Mouse (Mus musculus) kidney, embryonic 15.5 days (tissue): Measurements from ENCODE around the gene Gm14525. TPM values are rescaled to one million over a fixed set of nuclear protein-coding genes. Genes with fewer than 3 reads are reported as not detected.
"Not testable (repeated sequence)": the region's sequence is repeated elsewhere in the genome, so short reads cannot be mapped to it uniquely, and the experiment has no call there.

Experiments used
- ATAC-seq: fragments of 200-750 bp; cut with Nextera tagmentation; replicated peaks from 2 replicates; pipeline ENCODE4 v1.8.0; 2017; ENCODE audit warnings: moderate TSS enrichment; ENCODE audit not compliant: low FRiP score
- H3K27ac ChIP-seq: fragments of 300-500 bp; sonication (generic); 2 replicates; pipeline ENCODE4 v1.5.1; 2015; ENCODE audit warnings: mild to moderate bottlenecking, inconsistent platforms
- H3K27me3 ChIP-seq: fragments of 300-500 bp; sonication (generic); 2 replicates; pipeline ENCODE4 v1.6.1; 2015; ENCODE audit warnings: inconsistent platforms
- H3K36me3 ChIP-seq: fragments of 300-500 bp; sonication (generic); 2 replicates; pipeline ENCODE4 v1.6.1; 2015; ENCODE audit warnings: inconsistent platforms
- H3K4me1 ChIP-seq: fragments of 300-500 bp; sonication (generic); 2 replicates; pipeline ENCODE4 v1.6.1; 2015; ENCODE audit warnings: inconsistent platforms
- H3K4me2 ChIP-seq: fragments of 300-500 bp; sonication (generic); 2 replicates; pipeline ENCODE4 v1.6.1; 2015; ENCODE audit warnings: moderate library complexity, mild to moderate bottlenecking, inconsistent platforms
- H3K4me3 ChIP-seq: fragments of 300-500 bp; sonication (generic); replicated peaks from 2 replicates; pipeline ENCODE4 v1.5.1; 2015; ENCODE audit warnings: mild to moderate bottlenecking, inconsistent platforms
- H3K9ac ChIP-seq: fragments of 300-500 bp; sonication (generic); 2 replicates; pipeline ENCODE4 v1.6.1; 2015; ENCODE audit warnings: mild to moderate bottlenecking, inconsistent platforms
- H3K9me3 ChIP-seq: fragments of 300-500 bp; sonication (generic); replicated peaks from 2 replicates; pipeline ENCODE4 v1.6.1; 2016; ENCODE audit warnings: inconsistent platforms
- WGBS: fragments of 180-500 bp; shearing (Covaris S2); methylation state at CpG from one replicate; pipeline ENCODE4 v1.1.7; 2015; ENCODE audit warnings: mixed read lengths; 5-methylcytosine and 5-hydroxymethylcytosine counted together
- polyA plus RNA-seq: library from polyadenylated mRNA; unstranded; fragments of >200 nt; fragmentation: Nextera tagmentation; extraction: Ambion mirVana; gene quantifications from 2 replicates; pipeline ENCODE4 v1.2.1, GENCODE M21; 2015

The Gm14525 gene
- polyA plus RNA-seq: not detected in 2 replicates

DNA sequence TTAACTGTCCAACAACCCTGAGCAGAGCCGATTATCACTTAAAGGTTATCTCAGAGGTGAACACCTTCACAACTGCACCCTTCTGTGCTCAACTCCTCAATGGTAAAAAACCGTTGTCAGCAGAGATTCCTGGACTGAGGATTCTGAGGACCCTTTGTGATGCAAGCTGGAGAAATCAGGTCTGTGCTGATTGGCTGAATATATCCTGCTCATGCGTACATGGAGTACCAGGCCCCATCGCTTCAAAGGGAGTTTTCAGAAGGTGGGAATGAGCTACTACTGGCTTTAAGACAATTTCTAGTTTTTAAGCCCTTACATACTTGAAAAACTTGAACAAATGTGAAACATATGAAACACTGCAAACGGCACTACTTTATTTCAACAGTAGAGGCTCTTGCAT, at the start of gene Gm14525:
TSS of gene Gm14525 (minus strand) at position 101 of the 400 bp plus-strand sequence.
- not testable (repeated sequence) for H3K4me1 ChIP-seq, H3K27ac ChIP-seq, H3K36me3 ChIP-seq, H3K4me2 ChIP-seq, ATAC-seq, H3K4me3 ChIP-seq, H3K9ac ChIP-seq, H3K9me3 ChIP-seq, H3K27me3 ChIP-seq
- WGBS: 92% methylated on average over 4 of the region's 5 CpGs

Other genes starting within 250 kb of the Gm14525 start
- gene Slx, start 157.1 kb downstream of the Gm14525 start, polyA plus RNA-seq: not detected in 2 replicates
- not detected in 2 replicates for gene Gm6121, start 233.1 kb upstream of the Gm14525 start, polyA plus RNA-seq